Mouse (Mus musculus) heart, embryonic 10.5 days (tissue): ENCODE measurements at regions not wholly inside any gene's neighbourhood (a gene's known extent, or its start where the extent isn't known, plus 50 kb on each side); places are given as distances from the start of the nearest gene placed in this dataset.

Experiments used
- DNase-seq: peaks from one replicate; pipeline ENCODE4 v3.0.0-alpha.2; 2017; ENCODE audit warnings: low spot score
- H3K27ac ChIP-seq: fragments of 300-500 bp; sonication (generic); 2 replicates; pipeline ENCODE4 v1.5.1; 2016; ENCODE audit warnings: mild to moderate bottlenecking
- H3K27me3 ChIP-seq: fragments of 300-500 bp; sonication (generic); 2 replicates; pipeline ENCODE4 v1.6.1; 2016; ENCODE audit warnings: mild to moderate bottlenecking; ENCODE audit not compliant: poor library complexity, insufficient read depth, severe bottlenecking
- H3K36me3 ChIP-seq: fragments of 300-500 bp; sonication (generic); 2 replicates; pipeline ENCODE4 v1.6.1; 2016; ENCODE audit warnings: mild to moderate bottlenecking, moderate library complexity
- H3K4me1 ChIP-seq: fragments of 300-500 bp; sonication (generic); 2 replicates; pipeline ENCODE4 v1.6.1; 2016; ENCODE audit warnings: mild to moderate bottlenecking
- H3K4me3 ChIP-seq: fragments of 300-500 bp; sonication (generic); 2 replicates; pipeline ENCODE4 v1.5.1; 2016; ENCODE audit warnings: mild to moderate bottlenecking, moderate library complexity
- H3K9me3 ChIP-seq: fragments of 300-500 bp; sonication (generic); 2 replicates; pipeline ENCODE4 v1.6.1; 2016; ENCODE audit warnings: mild to moderate bottlenecking, moderate library complexity
- WGBS: fragments of 180-500 bp; shearing (Covaris S2); methylation state at CpG from one replicate; pipeline ENCODE4 v1.1.7; 2016; 5-methylcytosine and 5-hydroxymethylcytosine counted together

DNA sequence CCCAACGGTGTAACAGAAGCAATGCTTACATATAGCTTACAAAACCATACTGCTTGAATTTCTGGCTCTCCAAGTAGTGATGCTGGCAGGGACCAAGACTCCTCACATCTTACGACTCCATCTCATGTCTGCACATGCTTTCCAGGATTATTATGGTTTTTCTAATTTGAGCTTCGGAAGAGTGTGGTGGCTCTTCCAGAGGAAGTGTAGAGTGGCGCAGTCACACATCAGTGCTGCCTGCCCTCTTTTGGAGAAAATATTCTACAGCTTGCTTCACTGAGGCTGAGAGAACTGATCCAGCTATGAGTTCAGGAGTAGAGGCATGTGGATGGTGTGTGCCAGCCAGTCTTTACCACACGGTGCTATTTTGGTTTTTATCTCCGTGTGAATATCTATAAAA lies 217.4 kb downstream of the Otol1 start:
- H3K4me3 ChIP-seq, result no peak overlapping the region
- 85% methylated on average over 6 of the region's 6 CpGs for WGBS
- H3K27ac ChIP-seq, result no peak overlapping the region
- no peaks in the 10 kb centered on the region for H3K27me3 ChIP-seq
- DNase-seq, result no peak
- no peaks in the 10 kb centered on the region for H3K9me3 ChIP-seq
- no peaks in the 10 kb centered on the region for H3K36me3 ChIP-seq
- no peaks in the 10 kb centered on the region for H3K4me1 ChIP-seq

DNA sequence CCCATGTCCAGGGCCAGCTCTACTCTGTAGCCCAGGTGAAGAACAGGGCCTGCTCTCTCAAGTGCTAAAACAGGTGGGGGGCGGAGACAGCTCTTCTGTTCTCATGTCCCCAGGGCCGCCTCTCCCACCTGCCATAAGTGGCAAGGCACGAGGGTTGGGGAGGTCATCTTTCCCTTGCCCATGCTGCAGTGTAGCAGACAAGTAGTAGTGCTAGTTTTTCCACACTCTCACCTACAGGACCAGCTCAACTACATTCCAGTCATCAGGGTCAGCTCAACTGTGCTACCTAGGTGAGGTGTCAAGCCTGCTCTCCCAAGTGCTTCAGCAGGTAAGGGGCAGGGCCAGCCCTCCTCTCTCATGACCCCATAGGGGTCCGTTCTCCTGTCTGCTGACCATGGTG lies 219.8 kb downstream of the Otol1 start:
- no peak for DNase-seq
- Histone ChIP-seq H3K9me3 (no peaks in the 10 kb centered on the region), H3K27me3 (no peaks in the 10 kb centered on the region), H3K27ac (no peak overlapping the region), H3K4me3 (no peak overlapping the region), H3K4me1 (no peaks in the 10 kb centered on the region), H3K36me3 (no peaks in the 10 kb centered on the region)
- WGBS, result 69% methylated on average over 4 of the region's 4 CpGs

DNA sequence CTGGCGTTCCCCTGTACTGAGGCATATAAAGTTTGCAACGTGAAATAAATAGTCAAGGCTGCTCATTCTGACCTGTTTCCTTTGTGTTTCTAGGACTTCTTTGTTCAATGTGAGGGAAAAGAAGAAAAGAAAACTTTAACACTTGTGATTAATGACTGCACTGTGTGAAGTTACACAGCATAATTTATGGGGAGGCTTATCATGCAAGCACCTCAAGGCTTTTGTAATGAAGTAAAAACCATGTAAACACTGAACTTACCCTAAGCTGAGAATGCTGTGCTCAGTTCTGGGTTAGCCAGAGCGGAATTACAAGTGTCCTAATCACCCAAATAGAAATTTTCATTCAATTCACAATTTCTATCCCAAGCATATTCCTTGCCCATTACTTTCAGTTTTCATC lies 241.2 kb downstream of the Otol1 start:
- no peak overlapping the region for H3K4me3 ChIP-seq
- 80% methylated on average over 3 of the region's 3 CpGs for WGBS
- no peaks in the 10 kb centered on the region for H3K9me3 ChIP-seq
- no peaks in the 10 kb centered on the region for H3K4me1 ChIP-seq
- DNase-seq, result no peak
- H3K27ac ChIP-seq, result no peak overlapping the region
- no peaks in the 10 kb centered on the region for H3K36me3 ChIP-seq
- H3K27me3 ChIP-seq, result no peaks in the 10 kb centered on the region

- 65% methylated on average over 4 of the region's 4 CpGs for WGBS
- H3K27me3 ChIP-seq, result no peaks in the 10 kb centered on the region
- H3K4me1 ChIP-seq, result no peaks in the 10 kb centered on the region
- no peak overlapping the region for H3K27ac ChIP-seq
- H3K9me3 ChIP-seq, result no peaks in the 10 kb centered on the region
- no peak for DNase-seq
- no peak overlapping the region for H3K4me3 ChIP-seq
- H3K36me3 ChIP-seq, result no peaks in the 10 kb centered on the region
Measured at GRCm38 (mm10) chr3:70249922-70250321, 242.5 kb downstream of the Otol1 start.

DNA sequence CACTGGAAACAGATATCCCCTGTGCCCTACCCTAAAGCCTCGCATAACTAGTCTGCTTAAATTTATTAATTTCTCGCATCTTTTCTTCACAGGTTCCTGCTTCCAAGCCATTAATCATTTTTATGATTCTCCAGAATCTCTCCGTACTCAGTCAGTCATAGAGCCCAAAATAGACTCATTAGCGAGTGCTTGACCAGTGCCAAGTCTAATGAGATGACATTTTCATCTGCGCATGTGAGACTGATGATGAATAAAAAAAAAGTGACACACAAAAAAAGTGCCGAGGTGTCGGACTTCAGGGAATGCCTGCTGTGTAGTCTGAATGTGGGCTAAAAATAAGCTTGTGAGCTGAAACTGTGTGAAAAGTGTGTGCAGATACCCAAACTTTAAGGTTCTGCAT lies 243.3 kb downstream of the Otol1 start:
- H3K27me3 ChIP-seq, result no peaks in the 10 kb centered on the region
- no peak overlapping the region for H3K4me3 ChIP-seq
- no peak for DNase-seq
- H3K4me1 ChIP-seq, result no peaks in the 10 kb centered on the region
- H3K36me3 ChIP-seq, result no peaks in the 10 kb centered on the region
- no peak overlapping the region for H3K27ac ChIP-seq
- WGBS, result 83% methylated on average over 7 of the region's 7 CpGs
- no peaks in the 10 kb centered on the region for H3K9me3 ChIP-seq

- WGBS, result 74% methylated on average over 3 of the region's 3 CpGs
- no peak for DNase-seq
- H3K9me3 ChIP-seq, result no peaks in the 10 kb centered on the region
- H3K27me3 ChIP-seq, result no peaks in the 10 kb centered on the region
- H3K27ac ChIP-seq, result no peak overlapping the region
- H3K36me3 ChIP-seq, result no peaks in the 10 kb centered on the region
- no peak overlapping the region for H3K4me3 ChIP-seq
- no peaks in the 10 kb centered on the region for H3K4me1 ChIP-seq
Measured at GRCm38 (mm10) chr3:70263318-70263717, 255.9 kb downstream of the Otol1 start.

GRCm38 (mm10) chr3:70288590-70289388 lies 281.4 kb downstream of the Otol1 start:
- H3K36me3 ChIP-seq, result no peaks in the 10 kb centered on the region
- no peaks in the 10 kb centered on the region for H3K27me3 ChIP-seq
- 75% methylated on average over 7 of the region's 7 CpGs for WGBS
- no peaks in the 10 kb centered on the region for H3K9me3 ChIP-seq
- no peak overlapping the region for H3K4me3 ChIP-seq
- H3K27ac ChIP-seq, result no peak overlapping the region
- no peak for DNase-seq
- H3K4me1 ChIP-seq, result no peaks in the 10 kb centered on the region

DNA sequence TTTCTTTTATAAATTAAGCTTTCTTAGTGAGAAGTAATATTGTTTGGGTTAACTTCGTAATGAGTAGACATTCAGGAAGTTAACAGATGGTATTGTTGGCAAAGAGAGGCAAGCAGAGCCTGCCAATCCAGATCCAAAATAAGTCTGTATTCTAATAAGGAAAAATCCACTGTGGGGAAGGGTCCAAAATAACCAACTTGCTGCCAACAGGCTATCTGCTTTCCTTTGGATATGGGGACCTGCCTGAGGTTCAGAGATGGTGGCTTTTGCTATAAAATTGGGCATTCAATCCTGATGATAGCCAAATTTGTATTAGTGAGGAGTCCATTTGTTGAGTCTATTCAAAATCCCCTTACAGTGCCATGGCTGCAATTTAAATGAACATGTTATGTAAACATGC lies 300.1 kb downstream of the Otol1 start:
- H3K9me3 ChIP-seq, result no peaks in the 10 kb centered on the region
- no peaks in the 10 kb centered on the region for H3K4me1 ChIP-seq
- no peaks in the 10 kb centered on the region for H3K27me3 ChIP-seq
- no peak for DNase-seq
- 84% methylated on average over 1 of the region's 1 CpGs for WGBS
- no peak overlapping the region for H3K4me3 ChIP-seq
- no peak overlapping the region for H3K27ac ChIP-seq
- H3K36me3 ChIP-seq, result no peaks in the 10 kb centered on the region

DNA sequence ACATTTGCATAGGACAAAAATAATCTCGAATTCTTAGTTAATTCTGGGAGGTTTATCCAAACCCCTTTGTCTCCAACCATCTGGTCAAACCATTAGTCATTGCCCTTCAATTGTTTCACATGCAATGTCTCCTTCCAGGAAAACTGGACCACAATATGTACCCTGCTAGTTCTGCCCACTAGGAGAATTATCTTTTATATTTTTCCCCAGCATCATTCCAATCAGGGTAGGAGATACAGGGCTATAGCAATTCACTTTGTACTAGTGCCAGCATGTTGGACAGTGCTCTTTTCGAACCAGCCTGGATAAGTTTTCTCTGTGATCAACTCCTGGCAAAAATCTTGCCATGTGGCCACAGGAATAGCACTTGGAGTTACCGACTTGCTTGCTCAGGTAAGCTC lies 300.6 kb downstream of the Otol1 start:
- Histone ChIP-seq H3K9me3 (no peaks in the 10 kb centered on the region), H3K27me3 (no peaks in the 10 kb centered on the region), H3K4me3 (no peak overlapping the region), H3K27ac (no peak overlapping the region), H3K36me3 (no peaks in the 10 kb centered on the region), H3K4me1 (no peaks in the 10 kb centered on the region)
- 81% methylated on average over 3 of the region's 3 CpGs for WGBS
- no peak for DNase-seq

DNA sequence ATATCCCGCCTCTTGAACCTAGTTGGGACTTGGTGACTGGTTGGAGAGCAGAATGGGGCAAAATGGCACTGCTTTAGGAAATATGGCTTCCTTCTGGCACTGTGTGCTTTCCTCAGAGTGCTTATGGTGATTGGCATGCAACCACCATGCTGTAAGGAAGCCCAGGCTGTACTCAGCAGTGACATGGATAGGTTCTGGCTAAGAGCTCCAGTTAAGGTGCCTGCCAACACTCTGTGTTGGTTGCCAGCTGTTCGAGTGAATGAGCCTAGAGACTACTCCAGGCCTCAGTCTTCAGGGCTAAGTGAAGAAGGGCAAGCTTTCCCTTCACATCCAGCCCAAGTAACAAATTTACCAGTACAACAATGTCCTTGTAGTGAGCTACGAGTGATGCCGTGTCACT lies 301.9 kb downstream of the Otol1 start:
- Histone ChIP-seq H3K4me3 (no peak overlapping the region), H3K36me3 (no peaks in the 10 kb centered on the region), H3K9me3 (no peaks in the 10 kb centered on the region), H3K4me1 (no peaks in the 10 kb centered on the region), H3K27me3 (no peaks in the 10 kb centered on the region), H3K27ac (no peak overlapping the region)
- 83% methylated on average over 4 of the region's 4 CpGs for WGBS
- no peak for DNase-seq

GRCm38 (mm10) chr3:70311055-70311454 lies 303.6 kb downstream of the Otol1 start:
- Histone ChIP-seq H3K27me3 (no peaks in the 10 kb centered on the region), H3K27ac (no peak overlapping the region), H3K4me3 (no peak overlapping the region), H3K36me3 (no peaks in the 10 kb centered on the region), H3K9me3 (no peaks in the 10 kb centered on the region), H3K4me1 (no peaks in the 10 kb centered on the region)
- no peak for DNase-seq

- no peak for DNase-seq
- Histone ChIP-seq H3K27ac (no peak overlapping the region), H3K36me3 (no peaks in the 10 kb centered on the region), H3K4me1 (no peaks in the 10 kb centered on the region), H3K27me3 (no peaks in the 10 kb centered on the region), H3K9me3 (no peaks in the 10 kb centered on the region), H3K4me3 (no peak overlapping the region)
- WGBS, result 79% methylated on average over 3 of the region's 3 CpGs
Measured at GRCm38 (mm10) chr3:70312034-70312433, 304.6 kb downstream of the Otol1 start.

GRCm38 (mm10) chr3:70313119-70313868 lies 305.9 kb downstream of the Otol1 start:
- no peak overlapping the region for H3K4me3 ChIP-seq

More at GRCm38 (mm10) chr3:70313119-70313868, 305.9 kb downstream of the Otol1 start:
- DNase-seq, result no peak
- Histone ChIP-seq H3K9me3 (no peaks in the 10 kb centered on the region), H3K36me3 (no peaks in the 10 kb centered on the region), H3K27ac (no peak overlapping the region), H3K27me3 (no peaks in the 10 kb centered on the region), H3K4me1 (no peaks in the 10 kb centered on the region)
- WGBS, result 74% methylated on average over 7 of the region's 7 CpGs
